Mouse (Mus musculus) forelimb bud, embryonic 11.5 days (tissue): Measurements from ENCODE around the gene Setd3.

Experiments
- DNase-seq: peaks from one replicate; pipeline ENCODE4 v3.0.0-alpha.2; 2012; ENCODE audit warnings: low read depth, low spot score

The Setd3 gene

GRCm38 (mm10) chr12:108072907-108073306, 106.2 kb downstream of the Setd3 start:
- no peak for DNase-seq

DNA sequence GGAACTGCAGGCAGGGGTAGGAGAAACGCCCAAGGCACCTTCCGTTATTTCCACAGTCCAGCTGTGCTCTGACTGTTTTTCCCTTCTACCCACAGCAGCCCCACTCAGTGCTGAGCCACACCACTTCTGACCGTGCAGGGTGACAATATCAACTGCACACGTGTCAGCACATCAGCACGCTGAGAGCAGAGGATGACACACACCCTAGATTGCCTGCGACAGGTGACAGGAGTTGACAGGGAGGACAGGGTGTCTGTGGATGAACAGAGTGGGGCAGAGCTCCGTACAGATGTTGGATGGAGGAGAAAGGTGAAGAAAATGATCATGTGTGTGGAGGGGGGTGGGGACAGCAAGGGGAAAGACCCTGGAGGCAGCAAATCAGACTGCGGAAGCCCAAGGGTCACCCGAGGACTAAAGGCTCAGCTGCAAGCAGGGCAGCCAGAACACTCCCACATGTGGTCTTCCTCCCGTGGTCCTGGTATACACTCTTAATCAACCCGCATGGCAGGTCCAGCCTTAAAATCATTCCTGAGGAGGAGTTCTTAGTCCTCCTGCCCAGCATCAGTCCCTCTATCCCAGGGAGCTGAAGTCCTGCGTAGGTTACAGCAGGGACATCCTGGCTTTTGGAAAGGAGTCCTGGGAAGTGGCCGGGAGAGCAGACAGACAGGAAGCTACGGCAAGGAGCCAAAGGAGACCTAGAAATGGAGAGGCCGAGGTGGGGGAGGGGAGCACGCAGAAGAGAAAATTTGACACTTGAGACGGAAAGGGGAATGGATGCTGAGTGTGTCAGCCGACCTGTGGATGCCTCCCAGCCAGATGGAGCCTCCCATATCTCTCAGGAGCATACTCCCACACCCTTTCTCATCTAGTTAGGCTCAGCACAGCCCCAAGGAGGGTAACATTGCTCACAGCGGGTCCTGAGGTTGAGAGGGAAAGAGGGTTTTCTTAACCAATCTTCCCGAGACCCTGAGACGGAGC, 108.1 kb downstream of the Setd3 start:
- DNase-seq, result peak; percentile 21

GRCm38 (mm10) chr12:108069504-108069903, 109.6 kb downstream of the Setd3 start:
- DNase-seq, result no peak

- DNase-seq, result no peak
Observed at GRCm38 (mm10) chr12:108067811-108068375, 111.2 kb downstream of the Setd3 start.

- DNase-seq, result no peak
Observed at GRCm38 (mm10) chr12:108067231-108067630, 111.9 kb downstream of the Setd3 start.

DNA sequence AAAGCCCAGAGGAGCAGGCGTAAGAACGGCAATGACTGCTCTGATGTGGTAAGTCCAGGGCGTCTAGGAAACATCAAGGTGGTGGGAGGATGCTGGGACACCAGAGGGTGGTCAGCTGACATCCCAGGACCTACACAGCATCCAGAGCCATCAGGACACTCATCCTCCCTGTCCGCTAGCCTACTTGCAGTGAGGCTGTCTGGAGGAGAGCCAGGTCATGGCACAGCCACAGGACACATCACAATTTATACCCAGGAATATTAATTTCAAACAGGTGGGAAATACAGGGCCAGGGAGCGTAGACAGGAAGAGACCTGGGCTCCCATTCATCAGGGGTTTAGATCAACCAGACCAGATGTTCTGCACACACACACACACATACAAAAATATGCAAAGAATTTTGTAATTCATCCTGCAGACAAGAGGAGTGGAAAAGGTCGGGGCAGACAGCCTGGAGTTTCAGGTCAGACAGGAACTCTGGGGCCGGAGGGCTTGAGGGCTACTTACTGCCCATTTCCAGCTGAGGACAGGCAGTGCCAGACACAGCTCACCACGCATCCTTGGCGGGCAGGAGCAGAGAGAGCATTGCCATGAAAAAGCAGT, 114.6 kb downstream of the Setd3 start:
- peak; percentile 57 for DNase-seq

DNA sequence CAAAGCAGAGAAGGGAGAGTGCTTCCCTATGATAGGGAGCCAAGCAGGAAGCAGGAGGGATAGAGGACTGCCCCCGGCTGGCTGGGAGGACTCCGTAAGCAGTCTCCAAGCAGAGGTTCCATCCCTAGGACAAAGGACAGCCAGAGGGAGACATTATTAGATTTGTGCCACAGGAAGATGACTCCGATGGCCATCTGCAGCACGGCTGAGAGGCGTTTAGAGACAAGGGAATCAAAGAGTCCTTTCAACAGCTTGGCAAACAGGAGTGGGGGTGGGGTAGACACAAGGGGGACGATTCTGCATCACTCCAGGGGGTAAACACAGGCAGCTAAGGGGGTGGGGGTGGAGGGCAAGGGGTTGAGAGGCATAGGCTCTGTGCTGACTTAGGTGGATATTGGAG, 115.1 kb downstream of the Setd3 start:
- DNase-seq, result no peak

DNA sequence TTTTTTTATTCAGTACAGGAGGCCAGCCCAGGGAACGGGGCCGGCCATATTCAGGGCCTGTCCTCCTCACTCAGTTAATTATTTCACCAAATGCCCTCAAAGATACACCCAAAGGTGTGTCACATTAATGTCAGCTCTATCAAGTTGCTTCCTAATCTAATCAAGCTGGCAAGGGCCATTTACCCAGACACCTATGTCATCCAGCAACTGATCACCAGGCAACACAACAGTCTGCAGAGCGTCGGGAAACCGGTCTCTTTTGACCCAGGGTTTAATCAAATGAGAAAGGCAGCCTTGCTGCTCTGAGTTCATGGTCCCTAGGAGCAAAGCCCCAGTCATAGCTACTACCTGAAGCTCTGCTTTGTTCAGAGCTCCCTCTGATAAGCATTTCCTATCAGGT, 117.0 kb downstream of the Setd3 start:
- no peak for DNase-seq

DNA sequence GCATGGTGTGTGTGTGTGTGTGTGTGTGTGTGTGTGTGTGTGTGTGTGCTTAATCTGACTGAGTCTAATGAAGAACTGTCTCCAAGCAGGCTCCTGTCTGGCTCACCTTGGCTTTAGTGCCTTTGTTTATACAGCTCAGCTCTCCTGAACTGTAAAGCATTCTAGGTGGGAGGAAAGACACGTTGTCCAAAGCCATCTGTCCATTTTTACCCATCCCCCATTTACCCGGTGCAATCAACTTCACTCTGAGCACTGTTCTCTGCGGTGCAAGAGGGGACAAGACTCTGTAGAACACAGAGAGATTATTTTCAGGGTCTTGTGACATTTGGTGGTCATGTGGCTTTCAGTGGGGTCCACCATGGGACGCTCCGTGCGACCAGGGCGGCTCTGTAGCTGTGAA, 117.5 kb downstream of the Setd3 start:
- DNase-seq, result no peak
